Mouse (Mus musculus) kidney, postnatal 0 days (tissue): ENCODE measurements around the gene Senp3. TPM values are rescaled to one million over a fixed set of nuclear protein-coding genes. Genes with fewer than 3 reads are reported as not detected.
A peak's percentile ranks its signal among the peaks of the same experiment; 100 is the strongest.

Source experiments
- ATAC-seq: fragments of 200-750 bp; cut with Nextera tagmentation; replicated peaks from 2 replicates; pipeline ENCODE4 v1.8.0; 2017; ENCODE audit warnings: low read depth, moderate number of reproducible peaks, moderate TSS enrichment, moderate library complexity; ENCODE audit not compliant: low FRiP score
- DNase-seq: peaks from one replicate; pipeline ENCODE4 v3.0.0-alpha.2; 2016; ENCODE audit warnings: low spot score
- H3K27ac ChIP-seq: fragments of 300-500 bp; sonication (generic); 2 replicates; pipeline ENCODE4 v1.5.1; 2014; ENCODE audit warnings: mild to moderate bottlenecking
- H3K27me3 ChIP-seq: fragments of 300-500 bp; sonication (generic); 2 replicates; pipeline ENCODE4 v1.6.1; 2014; ENCODE audit warnings: low read length, mixed read lengths; ENCODE audit not compliant: insufficient read depth
- H3K36me3 ChIP-seq: fragments of 300-500 bp; sonication (generic); 2 replicates; pipeline ENCODE4 v1.6.1; 2014; ENCODE audit warnings: low read length, mixed read lengths; ENCODE audit not compliant: insufficient read depth
- H3K4me1 ChIP-seq: fragments of 300-500 bp; sonication (generic); replicated peaks from 2 replicates; pipeline ENCODE4 v1.6.1; 2014; ENCODE audit warnings: antibody characterized with exemption, low read length, mixed read lengths; ENCODE audit not compliant: insufficient read depth
- H3K4me2 ChIP-seq: fragments of 300-500 bp; sonication (generic); 2 replicates; pipeline ENCODE4 v1.6.1; 2014; ENCODE audit warnings: mild to moderate bottlenecking, low read length, moderate library complexity, mixed read lengths
- H3K4me3 ChIP-seq: fragments of 300-500 bp; sonication (generic); replicated peaks from 2 replicates; pipeline ENCODE4 v1.5.1; 2014; ENCODE audit warnings: low read depth, low read length
- H3K9ac ChIP-seq: fragments of 300-500 bp; sonication (generic); 2 replicates; pipeline ENCODE4 v1.6.1; 2014; ENCODE audit warnings: low read depth, low read length
- H3K9me3 ChIP-seq: fragments of 300-500 bp; sonication (generic); replicated peaks from 2 replicates; pipeline ENCODE4 v1.6.1; 2016; ENCODE audit warnings: low read length, inconsistent platforms, mixed read lengths
- CTCF ChIP-seq: IDR thresholded peaks from 2 replicates; pipeline ENCODE4 v1.5.1; 2016; ENCODE audit warnings: antibody characterized with exemption, low read depth, mild to moderate bottlenecking, moderate library complexity
- WGBS: fragments of 180-500 bp; shearing (Covaris S2); extraction: QIAGEN DNeasy Blood & Tissue Kit; methylation state at CpG from one replicate; pipeline ENCODE4 v1.1.7; 2014; 5-methylcytosine and 5-hydroxymethylcytosine counted together
- polyA plus RNA-seq: library from polyadenylated mRNA; unstranded; fragments of >200 nt; fragmentation: Nextera tagmentation; extraction: Ambion mirVana; gene quantifications from 2 replicates; pipeline ENCODE4 v1.2.1, GENCODE M21; 2015

The Senp3 gene
- polyA plus RNA-seq, 1 experiment from 2014 or later: 52.2 TPM

- Histone ChIP-seq H3K36me3 (peaks cover 52% of the 10 kb centered on the region), H3K4me1 (peaks cover 18% of the 10 kb centered on the region; the same call in 1 of the 2 replicates), H3K27ac (no peak overlapping the region), H3K27me3 (no peaks in the 10 kb centered on the region), H3K4me2 (no peak overlapping the region), H3K9me3 (no peaks in the 10 kb centered on the region), H3K4me3 (no peak overlapping the region), H3K9ac (no peak overlapping the region)
- no peak for DNase-seq
- TF ChIP-seq CTCF: no peak
- 79% methylated on average over 9 of the region's 9 CpGs for WGBS
- ATAC-seq: no peak
Measured at GRCm38 (mm10) chr11:69665457-69665960, 16.4 kb downstream of the Senp3 start.

- H3K4me1 ChIP-seq: peaks cover 13% of the 10 kb centered on the region; the same call in 1 of the 2 replicates
- no peaks in the 10 kb centered on the region for H3K9me3 ChIP-seq
- no peak overlapping the region for H3K27ac ChIP-seq
- TF ChIP-seq CTCF: no peak
- no peak overlapping the region for H3K9ac ChIP-seq
- no peaks in the 10 kb centered on the region for H3K27me3 ChIP-seq
- WGBS: 95% methylated on average over 7 of the region's 7 CpGs
- peaks cover 46% of the 10 kb centered on the region for H3K36me3 ChIP-seq
- DNase-seq (no peak), ATAC-seq (no peak)
- no peak overlapping the region for H3K4me2 ChIP-seq
- no peak overlapping the region for H3K4me3 ChIP-seq
Measured at GRCm38 (mm10) chr11:69664841-69665240, 17.0 kb downstream of the Senp3 start.

- Histone ChIP-seq H3K4me2 (no peak overlapping the region), H3K36me3 (peaks cover 40% of the 10 kb centered on the region), H3K9ac (no peak overlapping the region), H3K9me3 (no peaks in the 10 kb centered on the region), H3K27ac (peak overlapping the region; percentile 94), H3K4me3 (no peak overlapping the region), H3K4me1 (peaks cover 9% of the 10 kb centered on the region; the same call in 1 of the 2 replicates), H3K27me3 (no peaks in the 10 kb centered on the region)
- DNase-seq: no peak
- WGBS: 78% methylated on average over 6 of the region's 6 CpGs
- TF ChIP-seq CTCF: no peak
- no peak for ATAC-seq
Measured at GRCm38 (mm10) chr11:69663795-69664194, 18.1 kb downstream of the Senp3 start.

GRCm38 (mm10) chr11:69662967-69663671 is 18.8 kb downstream of the Senp3 start:
- TF ChIP-seq CTCF: no peak
- Histone ChIP-seq H3K36me3 (peaks cover 38% of the 10 kb centered on the region), H3K4me1 (peaks cover 9% of the 10 kb centered on the region; the same call in 1 of the 2 replicates), H3K27ac (peak overlapping the region; percentile 94), H3K9ac (peak overlapping the region; percentile 31; the same call in 1 of the 2 replicates), H3K4me2 (peak overlapping the region; percentile 54), H3K9me3 (no peaks in the 10 kb centered on the region), H3K4me3 (peak overlapping the region; percentile 42), H3K27me3 (no peaks in the 10 kb centered on the region)
- DNase-seq (no peak), ATAC-seq (peak; percentile 9; the same call in 1 of the 2 replicates)
- 66% methylated on average over 13 of the region's 13 CpGs for WGBS

GRCm38 (mm10) chr11:69662213-69662966 is 19.5 kb downstream of the Senp3 start, which contains the start of gene Mpdu1:
TSS of gene Mpdu1 (minus strand) at chr11:69662642.
- DNase-seq (peak; percentile 99), ATAC-seq (peak; percentile 92)
- Histone ChIP-seq H3K27me3 (no peaks in the 10 kb centered on the region), H3K4me1 (peaks cover 9% of the 10 kb centered on the region; the same call in 1 of the 2 replicates), H3K36me3 (peaks cover 38% of the 10 kb centered on the region), H3K4me3 (peak within 1 kb of the TSS; percentile 42), H3K9ac (peak within 1 kb of the TSS; percentile 48), H3K27ac (peak within 1 kb of the TSS; percentile 94), H3K4me2 (peak within 1 kb of the TSS; percentile 54), H3K9me3 (no peaks in the 10 kb centered on the region)
- TF ChIP-seq CTCF: peak; percentile 54
- 1% methylated on average over 48 of the region's 48 CpGs for WGBS

GRCm38 (mm10) chr11:69661221-69661881 is 20.5 kb downstream of the Senp3 start:
- no peaks in the 10 kb centered on the region for H3K27me3 ChIP-seq
- peak overlapping the region; percentile 48 for H3K9ac ChIP-seq
- 79% methylated on average over 3 of the region's 3 CpGs for WGBS
- H3K4me2 ChIP-seq: peak overlapping the region; percentile 54
- ATAC-seq: no peak
- no peaks in the 10 kb centered on the region for H3K9me3 ChIP-seq
- H3K4me3 ChIP-seq: peak overlapping the region; percentile 42; the same call in 1 of the 2 replicates
- H3K4me1 ChIP-seq: peaks cover 9% of the 10 kb centered on the region; the same call in 1 of the 2 replicates
- TF ChIP-seq CTCF: no peak
- peaks cover 40% of the 10 kb centered on the region for H3K36me3 ChIP-seq
- H3K27ac ChIP-seq: peak overlapping the region; percentile 94
- DNase-seq: no peak
